Mouse (Mus musculus): ENCODE measurements at regions not wholly inside any gene's neighbourhood (a gene's known extent, or its start where the extent isn't known, plus 50 kb on each side); places are given as distances from the start of the nearest gene placed in this dataset.

DNA sequence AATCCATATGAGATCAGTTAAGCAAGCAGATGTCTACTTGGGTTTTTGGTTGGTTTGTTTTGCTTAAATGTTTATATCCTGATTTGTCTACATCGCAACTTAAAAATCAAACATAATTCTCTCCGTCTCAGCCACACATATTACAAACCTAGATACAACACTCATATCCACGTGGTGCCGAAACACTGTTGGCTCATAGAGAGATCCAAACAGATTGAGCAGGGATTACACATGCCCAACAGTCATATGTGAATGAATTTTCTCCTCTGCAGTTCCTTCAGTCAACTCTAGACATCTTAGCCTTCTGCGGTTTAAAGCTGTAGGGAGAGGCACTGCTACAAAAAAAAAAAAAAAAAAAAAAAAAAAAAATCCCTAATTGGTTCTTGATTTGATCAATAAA lies 64.4 kb upstream of the Clint1 start:
- 96% methylated on average over 5 of the region's 5 CpGs for WGBS
- no peak overlapping the region for H3K9ac ChIP-seq (ENCODE audit: low read depth, low read length)

GRCm38 (mm10) chr11:45789886-45790285 lies 62.0 kb upstream of the Clint1 start:
- Histone ChIP-seq H3K9ac (ENCODE audit: low read depth, low read length) (no peak overlapping the region), H3K4me1 (ENCODE audit: control insufficient read depth, insufficient read depth, low read length) (no peaks in the 10 kb centered on the region), H3K27me3 (ENCODE audit: control insufficient read depth, insufficient read depth, low read length) (no peaks in the 10 kb centered on the region), H3K36me3 (ENCODE audit: control insufficient read depth, insufficient read depth, low read length) (no peaks in the 10 kb centered on the region), H3K4me3 (ENCODE audit: insufficient read depth, low read depth, low read length) (no peak overlapping the region), H3K79me2 (ENCODE audit: control insufficient read depth, insufficient read depth, low read length) (no peaks in the 10 kb centered on the region), H3K27ac (replicated peaks; ENCODE audit: insufficient read depth, low read depth, low read length) (no peak overlapping the region)
- 85% methylated on average over 3 of the region's 3 CpGs for WGBS
- TF ChIP-seq CTCF (IDR thresholded peaks at IDR 0.05; ENCODE audit: low read depth, low read length) (no peak), POLR2A (IDR thresholded peaks at IDR 0.05; ENCODE audit: extremely low read depth, insufficient read depth, low read length) (no peak)
- no peak for DNase-seq (ENCODE audit: extremely low read depth, low read depth, low spot score)

More for the DNA sequence above, 64.4 kb upstream of the Clint1 start:
- no peaks in the 10 kb centered on the region for H3K27me3 ChIP-seq (ENCODE audit: control insufficient read depth, insufficient read depth, low read length)
- H3K79me2 ChIP-seq (ENCODE audit: control insufficient read depth, insufficient read depth, low read length) = no peaks in the 10 kb centered on the region
- no peak for DNase-seq (ENCODE audit: extremely low read depth, low read depth, low spot score)
- no peaks in the 10 kb centered on the region for H3K4me1 ChIP-seq (ENCODE audit: control insufficient read depth, insufficient read depth, low read length)
- TF ChIP-seq CTCF (IDR thresholded peaks at IDR 0.05; ENCODE audit: low read depth, low read length) (no peak), POLR2A (IDR thresholded peaks at IDR 0.05; ENCODE audit: extremely low read depth, insufficient read depth, low read length) (no peak)
- no peak overlapping the region for H3K27ac ChIP-seq (replicated peaks; ENCODE audit: insufficient read depth, low read depth, low read length)
- H3K4me3 ChIP-seq (ENCODE audit: insufficient read depth, low read depth, low read length) = no peak overlapping the region
- no peaks in the 10 kb centered on the region for H3K36me3 ChIP-seq (ENCODE audit: control insufficient read depth, insufficient read depth, low read length)

DNA sequence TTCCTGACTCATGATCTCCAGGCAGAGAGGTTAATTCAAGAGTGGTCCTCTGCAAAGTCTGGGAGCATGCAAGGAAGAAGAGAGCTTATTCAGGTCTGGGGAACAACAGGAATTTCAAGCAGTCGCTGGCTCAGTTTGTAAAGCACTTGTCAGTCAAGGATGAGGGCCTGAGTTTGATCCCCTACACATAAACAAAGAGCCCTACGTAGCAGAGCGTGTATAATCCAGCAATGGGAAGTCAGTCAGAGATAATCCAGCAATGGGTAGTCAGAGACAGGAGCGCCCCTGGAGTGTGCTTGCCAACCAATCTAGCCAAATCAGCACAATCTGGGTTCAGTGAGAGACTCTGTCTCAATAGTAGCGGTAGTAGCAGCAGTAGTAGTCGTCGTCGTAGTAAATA lies 61.3 kb upstream of the Clint1 start:
- no peak for DNase-seq (ENCODE audit: extremely low read depth, low read depth, low spot score)
- no peaks in the 10 kb centered on the region for H3K27me3 ChIP-seq (ENCODE audit: control insufficient read depth, insufficient read depth, low read length)
- H3K36me3 ChIP-seq (ENCODE audit: control insufficient read depth, insufficient read depth, low read length) = no peaks in the 10 kb centered on the region
- H3K4me1 ChIP-seq (ENCODE audit: control insufficient read depth, insufficient read depth, low read length) = no peaks in the 10 kb centered on the region
- no peak overlapping the region for H3K9ac ChIP-seq (ENCODE audit: low read depth, low read length)
- no peaks in the 10 kb centered on the region for H3K79me2 ChIP-seq (ENCODE audit: control insufficient read depth, insufficient read depth, low read length)
- 86% methylated on average over 8 of the region's 8 CpGs for WGBS
- no peak overlapping the region for H3K27ac ChIP-seq (replicated peaks; ENCODE audit: insufficient read depth, low read depth, low read length)
- H3K4me3 ChIP-seq (ENCODE audit: insufficient read depth, low read depth, low read length) = no peak overlapping the region
- no peak for TF ChIP-seq CTCF (IDR thresholded peaks at IDR 0.05; ENCODE audit: low read depth, low read length)
- TF ChIP-seq POLR2A (IDR thresholded peaks at IDR 0.05; ENCODE audit: extremely low read depth, insufficient read depth, low read length) = no peak

DNA sequence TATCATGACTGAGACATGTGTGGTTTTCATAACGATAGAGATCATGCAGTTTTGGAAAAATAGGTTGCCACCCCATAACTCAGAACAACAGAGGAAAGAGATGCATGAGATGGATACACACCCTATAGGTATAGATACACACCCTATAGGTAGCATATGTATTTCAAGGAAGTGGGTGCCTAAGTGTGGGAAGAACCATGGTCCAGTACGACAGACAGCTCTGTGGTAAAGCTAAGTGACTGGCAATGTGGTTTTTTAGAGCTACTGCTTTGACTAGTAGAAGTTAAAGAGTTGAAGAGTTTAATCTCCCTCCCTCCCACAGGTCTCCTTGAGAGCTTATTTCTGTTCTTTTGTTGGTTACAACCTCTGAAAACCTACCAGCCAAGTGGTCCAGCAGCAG lies 60.2 kb upstream of the Clint1 start:
- Histone ChIP-seq H3K4me3 (ENCODE audit: insufficient read depth, low read depth, low read length) (no peak overlapping the region), H3K36me3 (ENCODE audit: control insufficient read depth, insufficient read depth, low read length) (no peaks in the 10 kb centered on the region), H3K9ac (ENCODE audit: low read depth, low read length) (no peak overlapping the region), H3K27me3 (ENCODE audit: control insufficient read depth, insufficient read depth, low read length) (no peaks in the 10 kb centered on the region), H3K4me1 (ENCODE audit: control insufficient read depth, insufficient read depth, low read length) (no peaks in the 10 kb centered on the region), H3K27ac (replicated peaks; ENCODE audit: insufficient read depth, low read depth, low read length) (no peak overlapping the region), H3K79me2 (ENCODE audit: control insufficient read depth, insufficient read depth, low read length) (no peaks in the 10 kb centered on the region)
- DNase-seq (ENCODE audit: extremely low read depth, low read depth, low spot score) = no peak
- TF ChIP-seq CTCF (IDR thresholded peaks at IDR 0.05; ENCODE audit: low read depth, low read length) (no peak), POLR2A (IDR thresholded peaks at IDR 0.05; ENCODE audit: extremely low read depth, insufficient read depth, low read length) (no peak)
- 91% methylated on average over 2 of the region's 2 CpGs for WGBS

DNA sequence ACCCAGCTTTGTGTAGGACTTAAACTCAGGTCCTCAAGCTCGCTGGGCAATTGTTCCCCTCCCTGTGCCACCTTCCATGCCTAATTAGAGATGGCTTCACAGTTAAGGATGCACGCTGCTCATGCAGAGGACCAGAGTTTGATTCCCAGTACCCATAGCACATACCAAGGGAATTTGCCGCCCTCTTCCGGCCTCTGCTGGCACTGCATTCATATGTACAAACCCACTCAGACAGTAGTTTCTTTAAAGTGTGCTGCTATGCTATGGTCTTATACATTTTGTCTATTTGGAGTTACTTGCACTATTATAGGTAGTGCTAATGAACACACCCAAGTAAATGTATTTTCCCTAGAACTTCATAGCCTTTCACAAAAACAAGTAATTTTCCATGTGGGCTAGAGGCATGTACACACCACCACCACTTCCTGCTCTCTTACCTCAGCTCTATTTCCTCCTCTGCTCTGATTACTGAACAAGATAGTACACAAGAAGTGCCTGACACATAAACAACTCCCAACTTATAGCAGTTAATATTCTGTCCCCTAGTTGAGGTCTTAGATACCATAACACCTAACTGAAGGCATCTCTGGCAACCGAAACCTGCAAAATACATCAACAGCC lies 57.4 kb upstream of the Clint1 start:
- WGBS = 78% methylated on average over 5 of the region's 5 CpGs
- Histone ChIP-seq H3K79me2 (ENCODE audit: control insufficient read depth, insufficient read depth, low read length) (no peaks in the 10 kb centered on the region), H3K27ac (replicated peaks; ENCODE audit: insufficient read depth, low read depth, low read length) (no peak overlapping the region), H3K36me3 (ENCODE audit: control insufficient read depth, insufficient read depth, low read length) (no peaks in the 10 kb centered on the region), H3K4me3 (ENCODE audit: insufficient read depth, low read depth, low read length) (no peak overlapping the region), H3K9ac (ENCODE audit: low read depth, low read length) (no peak overlapping the region), H3K27me3 (ENCODE audit: control insufficient read depth, insufficient read depth, low read length) (no peaks in the 10 kb centered on the region), H3K4me1 (ENCODE audit: control insufficient read depth, insufficient read depth, low read length) (no peaks in the 10 kb centered on the region)
- TF ChIP-seq POLR2A (IDR thresholded peaks at IDR 0.05; ENCODE audit: extremely low read depth, insufficient read depth, low read length) = no peak
- peak; percentile 51; the same call in 1 of the 2 replicates for TF ChIP-seq CTCF (IDR thresholded peaks at IDR 0.05; ENCODE audit: low read depth, low read length)
- DNase-seq (ENCODE audit: extremely low read depth, low read depth, low spot score) = no peak

- no peak overlapping the region for H3K9ac ChIP-seq (ENCODE audit: low read depth, low read length)
- H3K4me3 ChIP-seq (ENCODE audit: insufficient read depth, low read depth, low read length) = no peak overlapping the region
- H3K36me3 ChIP-seq (ENCODE audit: control insufficient read depth, insufficient read depth, low read length) = no peaks in the 10 kb centered on the region
- no peak overlapping the region for H3K27ac ChIP-seq (replicated peaks; ENCODE audit: insufficient read depth, low read depth, low read length)
- 58% methylated on average over 6 of the region's 6 CpGs for WGBS
- peaks cover 3% of the 10 kb centered on the region for H3K4me1 ChIP-seq (ENCODE audit: control insufficient read depth, insufficient read depth, low read length)
- no peaks in the 10 kb centered on the region for H3K79me2 ChIP-seq (ENCODE audit: control insufficient read depth, insufficient read depth, low read length)
- DNase-seq (ENCODE audit: extremely low read depth, low read depth, low spot score) = no peak
- H3K27me3 ChIP-seq (ENCODE audit: control insufficient read depth, insufficient read depth, low read length) = no peaks in the 10 kb centered on the region
- no peak for TF ChIP-seq CTCF (IDR thresholded peaks at IDR 0.05; ENCODE audit: low read depth, low read length)
- TF ChIP-seq POLR2A (IDR thresholded peaks at IDR 0.05; ENCODE audit: extremely low read depth, insufficient read depth, low read length) = no peak
Observed at GRCm38 (mm10) chr11:45795322-45795721, 56.5 kb upstream of the Clint1 start.
